Mouse (Mus musculus) heart, adult 2 months (tissue): Measurements from ENCODE around the gene 4930579F01Rik. TPM values are rescaled to one million over a fixed set of nuclear protein-coding genes. Genes with fewer than 3 reads are reported as not detected.

ENCODE experiments used
- DNase-seq, 2 experiments: peaks; one replicate each; pipeline ENCODE4 v3.0.0; 2021
- H3K27ac ChIP-seq: fragments of 200-600 bp; 2 replicates; pipeline ENCODE4 v1.8.1; 2022
- H3K27me3 ChIP-seq: fragments of 200-500 bp; 2 replicates; pipeline ENCODE4 v1.6.1; 2012; ENCODE audit warnings: mild to moderate bottlenecking, low read length, inconsistent platforms, mixed read lengths; ENCODE audit not compliant: control insufficient read depth, insufficient read depth
- H3K36me3 ChIP-seq: fragments of 200-500 bp; 2 replicates; pipeline ENCODE4 v1.6.1; 2012; ENCODE audit warnings: low read length, inconsistent platforms; ENCODE audit not compliant: control insufficient read depth, insufficient read depth
- H3K4me1 ChIP-seq: fragments of 200-500 bp; 2 replicates; pipeline ENCODE4 v1.6.1; 2011; ENCODE audit warnings: low read length; ENCODE audit not compliant: control insufficient read depth, insufficient read depth
- H3K4me3 ChIP-seq: fragments of 200-600 bp; 2 replicates; pipeline ENCODE4 v1.8.1; 2022
- H3K79me2 ChIP-seq: fragments of 200-500 bp; replicated peaks from 2 replicates; pipeline ENCODE4 v1.6.1; 2012; ENCODE audit warnings: mild to moderate bottlenecking, inconsistent platforms, low read length, moderate library complexity, mixed read lengths; ENCODE audit not compliant: control insufficient read depth, insufficient read depth
- H3K9ac ChIP-seq: fragments of 200-500 bp; 2 replicates; pipeline ENCODE4 v1.6.1; 2012; ENCODE audit warnings: low read depth, mild to moderate bottlenecking, control low read depth, inconsistent platforms, low read length, mixed read lengths
- CTCF ChIP-seq: fragments of 200-600 bp; IDR thresholded peaks from 2 replicates; pipeline ENCODE4 v1.8.1; 2022; ENCODE audit warnings: antibody characterized with exemption, mild to moderate bottlenecking, moderate library complexity
- EP300 ChIP-seq: fragments of 200-500 bp; IDR thresholded peaks from 2 replicates; pipeline ENCODE4 v1.6.1; 2011; ENCODE audit warnings: low read depth, low read length, control low read depth; ENCODE audit not compliant: insufficient read depth
- POLR2A ChIP-seq: fragments of 200-500 bp; IDR thresholded peaks from 2 replicates; pipeline ENCODE4 v1.6.1; 2011; ENCODE audit warnings: mild to moderate bottlenecking, low read depth, low read length, control low read depth; ENCODE audit not compliant: insufficient read depth
- WGBS: fragments of 180-500 bp; shearing (Covaris S2); methylation state at CpG from one replicate; pipeline ENCODE4 v1.1.7; 2018; 5-methylcytosine and 5-hydroxymethylcytosine counted together
- intact Hi-C: fragments of 180-260 bp; cut with DNase I; formaldehyde crosslinking; loops from one replicate; pipeline ENCODE4 v1.15.1; 2025
- polyA plus RNA-seq: library from polyadenylated mRNA; depleted of rRNA; stranded (reverse); fragments of >200 nt; gene quantifications from 2 replicates; pipeline ENCODE4 v1.2.3, GENCODE M21; 2012
- total RNA-seq, 2 experiments: library from RNA; stranded (reverse); gene quantifications; 2 replicates each; pipeline ENCODE4 v1.2.3; 2021

Gene 4930579F01Rik
- total and polyA plus RNA-seq, 3 experiments: 0.06 TPM; not detected in 2

GRCm38 (mm10) chr3:138133463-138133862 is 60.2 kb downstream of the 4930579F01Rik start:
- Histone ChIP-seq H3K9ac (no peak overlapping the region), H3K4me3 (no peak overlapping the region), H3K79me2 (no peaks in the 10 kb centered on the region), H3K36me3 (no peaks in the 10 kb centered on the region), H3K27ac (no peak overlapping the region), H3K4me1 (peaks cover 1% of the 10 kb centered on the region), H3K27me3 (no peaks in the 10 kb centered on the region)
- no peak for TF ChIP-seq POLR2A
- no peak for TF ChIP-seq EP300
- no peak for TF ChIP-seq CTCF
- no peak for DNase-seq
- whole genome bisulfite sequencing: 88% methylated on average over 8 of the region's 8 CpGs
- intact Hi-C loops: no loop called here

- intact Hi-C loops: no loop called here
- no peak overlapping the region for H3K4me3 ChIP-seq
- DNase-seq: no peak
- no peaks in the 10 kb centered on the region for H3K27me3 ChIP-seq
- H3K79me2 ChIP-seq: no peaks in the 10 kb centered on the region
- H3K9ac ChIP-seq: no peak overlapping the region
- peaks cover 1% of the 10 kb centered on the region for H3K4me1 ChIP-seq
- no peaks in the 10 kb centered on the region for H3K36me3 ChIP-seq
- 49% methylated on average over 9 of the region's 9 CpGs for WGBS
- no peak for TF ChIP-seq CTCF
- no peak for TF ChIP-seq POLR2A
- TF ChIP-seq EP300: no peak
- no peak overlapping the region for H3K27ac ChIP-seq
Measured at GRCm38 (mm10) chr3:138131168-138131567, 62.5 kb downstream of the 4930579F01Rik start.

DNA sequence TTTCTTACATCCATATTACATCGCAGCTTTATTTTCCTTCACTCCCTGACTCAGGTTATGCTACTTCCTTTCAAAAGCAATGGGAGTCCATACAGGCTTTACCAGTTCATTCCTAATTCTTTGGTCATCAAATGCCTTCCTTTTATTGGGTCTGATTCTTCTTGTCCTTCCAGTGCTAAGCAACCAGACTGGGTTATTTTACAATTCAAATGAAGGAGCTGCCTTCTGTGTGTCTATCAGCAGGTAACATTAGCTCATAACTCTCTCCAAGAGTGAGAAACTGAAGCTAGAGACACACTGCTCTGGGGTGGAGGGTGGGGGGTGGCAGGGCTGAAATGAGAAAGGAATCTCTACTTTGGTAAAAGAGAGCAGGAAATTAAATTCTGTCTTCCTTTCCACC is 62.9 kb downstream of the 4930579F01Rik start:
- DNase-seq: no peak
- intact Hi-C loops: no loop called here
- Histone ChIP-seq H3K4me3 (no peak overlapping the region), H3K27me3 (no peaks in the 10 kb centered on the region), H3K36me3 (no peaks in the 10 kb centered on the region), H3K27ac (no peak overlapping the region), H3K9ac (no peak overlapping the region), H3K79me2 (no peaks in the 10 kb centered on the region), H3K4me1 (peaks cover 1% of the 10 kb centered on the region)
- TF ChIP-seq POLR2A (no peak), CTCF (no peak), EP300 (no peak)
- WGBS: 63% methylated on average over 1 of the region's 1 CpGs

DNA sequence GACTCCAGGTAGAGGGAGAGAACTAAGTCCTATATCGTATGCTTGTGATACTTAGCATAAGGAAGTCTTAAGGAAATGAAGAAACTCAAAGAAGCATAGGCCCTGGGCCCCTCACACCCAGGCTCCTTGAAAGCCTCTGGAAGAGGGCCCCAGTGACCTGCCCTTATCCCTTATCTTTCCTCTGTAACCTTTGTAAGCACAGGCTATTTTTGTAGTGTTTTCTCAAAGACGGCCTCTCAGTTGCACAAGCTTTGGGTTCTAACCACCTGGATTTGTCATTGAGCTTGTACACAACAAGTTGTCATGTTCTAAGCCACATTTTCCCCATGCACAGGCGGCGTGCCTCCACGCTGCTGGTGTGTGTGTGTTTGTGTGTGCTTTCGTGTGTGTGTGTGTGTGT is 64.5 kb downstream of the 4930579F01Rik start:
- H3K27me3 ChIP-seq: no peaks in the 10 kb centered on the region
- no peak overlapping the region for H3K9ac ChIP-seq
- no peaks in the 10 kb centered on the region for H3K36me3 ChIP-seq
- no peak overlapping the region for H3K4me3 ChIP-seq
- H3K79me2 ChIP-seq: no peaks in the 10 kb centered on the region
- TF ChIP-seq CTCF: no peak
- TF ChIP-seq POLR2A: no peak
- TF ChIP-seq EP300: no peak
- WGBS: 79% methylated on average over 6 of the region's 6 CpGs
- DNase-seq: no peak
- H3K4me1 ChIP-seq: peaks cover 1% of the 10 kb centered on the region
- H3K27ac ChIP-seq: no peak overlapping the region
- intact Hi-C loops: no loop called here

DNA sequence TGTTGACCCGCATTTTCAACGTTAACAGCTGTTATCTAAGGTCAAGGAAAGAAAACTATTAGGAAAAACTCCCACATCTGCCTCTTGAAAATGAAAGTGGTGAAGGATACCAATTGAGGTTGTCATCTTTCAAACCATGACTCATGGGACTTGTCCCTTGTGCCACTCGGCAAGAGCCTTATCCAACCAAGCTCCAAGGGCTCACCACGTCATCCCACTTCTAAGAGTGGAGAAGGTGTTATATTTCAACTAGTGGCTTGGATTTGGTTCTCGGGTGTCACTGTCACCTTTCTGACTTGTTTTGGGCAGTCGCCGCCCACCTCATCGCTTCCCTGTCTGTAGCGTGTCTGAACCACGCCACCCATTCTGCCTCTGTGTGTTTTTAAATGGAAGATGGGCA is 69.8 kb downstream of the 4930579F01Rik start:
- H3K4me3 ChIP-seq: no peak overlapping the region
- H3K27me3 ChIP-seq: no peaks in the 10 kb centered on the region
- H3K79me2 ChIP-seq: no peaks in the 10 kb centered on the region
- no peaks in the 10 kb centered on the region for H3K36me3 ChIP-seq
- peaks cover 4% of the 10 kb centered on the region for H3K4me1 ChIP-seq
- 81% methylated on average over 10 of the region's 10 CpGs for WGBS
- TF ChIP-seq CTCF (no peak), EP300 (no peak), POLR2A (no peak)
- no peak overlapping the region for H3K9ac ChIP-seq
- intact Hi-C loops: no loop called here
- H3K27ac ChIP-seq: no peak overlapping the region
- no peak for DNase-seq

DNA sequence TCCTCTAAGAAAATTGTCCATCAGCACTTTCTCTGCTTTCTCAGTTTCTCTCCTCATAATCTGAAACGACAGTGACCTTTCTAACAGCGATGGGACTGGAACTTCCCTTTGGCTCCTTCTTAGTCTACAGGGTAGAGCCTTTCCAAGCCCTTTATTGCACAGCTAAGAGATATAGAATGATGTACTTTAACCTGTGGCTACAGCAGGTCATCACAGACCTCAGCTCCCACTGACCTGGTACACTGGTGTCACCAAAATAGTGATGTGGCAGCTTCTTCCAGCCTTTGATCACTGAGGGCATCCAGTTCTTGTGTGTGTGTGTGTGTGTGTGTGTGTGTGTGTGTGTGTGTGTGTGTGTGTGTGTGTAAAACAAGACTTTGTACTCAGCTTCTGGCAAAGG is 72.2 kb downstream of the 4930579F01Rik start:
- TF ChIP-seq EP300 (no peak), POLR2A (no peak), CTCF (no peak)
- Histone ChIP-seq H3K27me3 (no peaks in the 10 kb centered on the region), H3K79me2 (no peaks in the 10 kb centered on the region), H3K27ac (no peak overlapping the region), H3K36me3 (peaks cover 8% of the 10 kb centered on the region), H3K4me3 (no peak overlapping the region), H3K9ac (no peak overlapping the region), H3K4me1 (peaks cover 7% of the 10 kb centered on the region)
- intact Hi-C loops: no loop called here
- DNase-seq: no peak
- 92% methylated on average over 2 of the region's 2 CpGs for WGBS
